Comparison of ENCODE assay signal across 8 mouse cellular contexts in the genomic region with DNA sequence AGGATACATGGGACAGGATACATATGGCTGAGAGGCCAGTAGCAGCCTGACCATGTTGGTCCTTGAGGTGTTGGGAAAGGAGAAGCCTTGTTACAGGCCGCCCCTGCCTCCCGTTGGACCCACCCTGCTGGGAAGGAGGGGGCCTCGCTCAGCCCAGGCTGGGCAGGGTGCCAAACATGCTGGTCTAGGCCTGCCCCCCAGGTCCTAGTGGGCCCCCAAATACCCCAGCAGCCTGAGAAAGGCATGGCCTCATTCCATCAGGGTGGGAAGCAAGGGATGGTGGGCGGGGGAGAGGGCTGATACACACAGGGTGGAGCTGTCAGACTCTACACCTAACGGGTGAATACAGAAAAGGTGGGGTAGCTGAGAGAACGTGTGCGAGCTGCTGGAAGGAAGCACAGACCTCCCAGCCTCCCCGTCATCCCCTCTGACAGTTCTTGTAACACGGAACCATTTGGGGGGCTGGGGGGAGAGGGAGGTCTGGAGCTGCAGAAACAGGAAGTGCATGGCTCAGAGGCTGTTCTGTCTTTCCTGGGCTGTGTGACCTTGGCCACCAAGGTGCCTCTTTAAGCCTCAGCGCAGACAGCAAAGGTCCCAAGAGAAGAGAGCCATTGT. TPM values are rescaled to one million over a fixed set of nuclear protein-coding genes. Genes with fewer than 3 reads are reported as not detected.
DNase-seq lines count a peak whose midpoint lies in the region; ATAC-seq lines count a peak whose summit lies in the region.

No protein-coding gene starts in this region.

- WGBS in embryonic facial prominence, embryonic 10.5 days, result 69% methylated on average over 10 of the region's 10 CpGs
- WGBS in hindbrain, embryonic 11.5 days, result 62% methylated on average over 10 of the region's 10 CpGs
- WGBS in liver, embryonic 12.5 days (ENCODE audit: insufficient replicate concordance), result 33% methylated on average over 10 of the region's 10 CpGs
- WGBS in stomach, embryonic 14.5 days, result 15% methylated on average over 10 of the region's 10 CpGs

- 0 out of 2 replicates have a peak overlapping the region, but pooled peaks have one; percentile 1 for H3K9ac ChIP-seq in hindbrain, embryonic 11.5 days (ENCODE audit: low read depth, low read length)
- H3K9ac ChIP-seq in liver, embryonic 12.5 days, result peak overlapping the region; percentile 40
- no peak overlapping the region; the same call in 1 of the 2 replicates for H3K9ac ChIP-seq in stomach, embryonic 14.5 days (replicated peaks; ENCODE audit: low read depth, low read length)

- no peaks in the 10 kb centered on the region for H3K9me3 ChIP-seq in embryonic facial prominence, embryonic 10.5 days
- no peaks in the 10 kb centered on the region for H3K9me3 ChIP-seq in hindbrain, embryonic 11.5 days (ENCODE audit: control insufficient read depth, low read length)
- H3K9me3 ChIP-seq in liver, embryonic 12.5 days (replicated peaks), result no peaks in the 10 kb centered on the region
- no peaks in the 10 kb centered on the region for H3K9me3 ChIP-seq in stomach, embryonic 14.5 days (ENCODE audit: control insufficient read depth, low read depth, low read length)

- ATAC-seq in hindbrain, embryonic 11.5 days (ENCODE audit: low FRiP score), result no peak
- no peak for ATAC-seq in liver, embryonic 12.5 days
- peak; percentile 15; the same call in 1 of the 2 replicates for ATAC-seq in stomach, embryonic 14.5 days (ENCODE audit: insufficient number of reproducible peaks, insufficient read depth, low FRiP score, low read depth)

- H3K4me2 ChIP-seq in hindbrain, embryonic 11.5 days (replicated peaks; ENCODE audit: low read depth, low read length), result no peak overlapping the region
- peak overlapping the region; percentile 99 for H3K4me2 ChIP-seq in liver, embryonic 12.5 days
- H3K4me2 ChIP-seq in stomach, embryonic 14.5 days (replicated peaks; ENCODE audit: low read depth, low read length), result peak overlapping the region; percentile 25

- peaks cover 82% of the 10 kb centered on the region for H3K36me3 ChIP-seq in embryonic facial prominence, embryonic 10.5 days (replicated peaks)
- peaks cover 15% of the 10 kb centered on the region for H3K36me3 ChIP-seq in hindbrain, embryonic 11.5 days (ENCODE audit: control insufficient read depth, insufficient read depth, low read length)
- peaks cover 58% of the 10 kb centered on the region for H3K36me3 ChIP-seq in liver, embryonic 12.5 days
- peaks cover 32% of the 10 kb centered on the region for H3K36me3 ChIP-seq in stomach, embryonic 14.5 days (ENCODE audit: control insufficient read depth, insufficient read depth, low read length)

- H3K4me3 ChIP-seq in embryonic facial prominence, embryonic 10.5 days, result peak overlapping the region; percentile 74; the same call in 1 of the 2 replicates
- no peak overlapping the region for H3K4me3 ChIP-seq in hindbrain, embryonic 11.5 days (ENCODE audit: low read depth, low read length)
- no peak overlapping the region for H3K4me3 ChIP-seq in liver, embryonic 12.5 days
- no peak overlapping the region for H3K4me3 ChIP-seq in stomach, embryonic 14.5 days (ENCODE audit: low read depth, low read length)

- no peaks in the 10 kb centered on the region for H3K27me3 ChIP-seq in embryonic facial prominence, embryonic 10.5 days (replicated peaks; ENCODE audit: low read depth, poor library complexity, severe bottlenecking)
- no peaks in the 10 kb centered on the region for H3K27me3 ChIP-seq in hindbrain, embryonic 11.5 days (ENCODE audit: control insufficient read depth, insufficient read depth, low read length)
- no peaks in the 10 kb centered on the region for H3K27me3 ChIP-seq in liver, embryonic 12.5 days (replicated peaks)
- no peaks in the 10 kb centered on the region for H3K27me3 ChIP-seq in stomach, embryonic 14.5 days (ENCODE audit: control insufficient read depth, insufficient read depth, low read length)

- H3K27ac ChIP-seq in embryonic facial prominence, embryonic 10.5 days (replicated peaks), result peak overlapping the region; percentile 66
- peak overlapping the region; percentile 2; the same call in 1 of the 2 replicates for H3K27ac ChIP-seq in hindbrain, embryonic 11.5 days (ENCODE audit: low read depth, low read length)
- peak overlapping the region; percentile 57 for H3K27ac ChIP-seq in liver, embryonic 12.5 days
- H3K27ac ChIP-seq in stomach, embryonic 14.5 days (ENCODE audit: low read length), result peak overlapping the region; percentile 68

- peaks cover 64% of the 10 kb centered on the region for H3K4me1 ChIP-seq in embryonic facial prominence, embryonic 10.5 days
- H3K4me1 ChIP-seq in hindbrain, embryonic 11.5 days (replicated peaks; ENCODE audit: control insufficient read depth, insufficient read depth, low read length), result peaks cover 10% of the 10 kb centered on the region
- peaks cover 91% of the 10 kb centered on the region for H3K4me1 ChIP-seq in liver, embryonic 12.5 days
- H3K4me1 ChIP-seq in stomach, embryonic 14.5 days (ENCODE audit: control insufficient read depth, insufficient read depth, low read length), result peaks cover 44% of the 10 kb centered on the region

- peak; percentile 62 for DNase-seq in adrenal gland, postnatal 10 days
- DNase-seq in adrenal gland, adult 8-10 months, result no peak
- no peak for DNase-seq in embryonic facial prominence, embryonic 10.5 days (ENCODE audit: low spot score)
- no peak for DNase-seq in hindbrain, embryonic 11.5 days (ENCODE audit: low spot score)
- no peak for DNase-seq in urinary bladder, postnatal 25 days (ENCODE audit: low spot score)
- no peak for DNase-seq in embryo, embryonic 9.5 days (ENCODE audit: extremely low spot score)

RNA-seq across cellular contexts. Expression of a gene that starts 4.6 kb away (rescaled TPM):
- 10 to 100 TPM; 43.3 to 47.0 TPM for total RNA-seq in adrenal gland, postnatal 10 days (2021)
- total RNA-seq in adrenal gland, adult 8-10 months (2022), result 10 to 100 TPM; 60.6 to 97.3 (median 78.2) TPM
- polyA plus RNA-seq in embryonic facial prominence, embryonic 10.5 days (2016; fragmentation: Nextera tagmentation; extraction: Ambion mirVana), result 20.3 and 20.4 TPM in 2 replicates
- polyA plus RNA-seq in hindbrain, embryonic 11.5 days (2014; fragmentation: Nextera tagmentation; extraction: Ambion mirVana), result 12.2 and 12.9 TPM in 2 replicates
- 8.3 and 9.2 TPM in 2 replicates for polyA plus RNA-seq in liver, embryonic 12.5 days (2016; fragmentation: Nextera tagmentation; extraction: Ambion mirVana)
- 14.3 and 15.3 TPM in 2 replicates for polyA plus RNA-seq in stomach, embryonic 14.5 days (2014; fragmentation: Nextera tagmentation; extraction: Ambion mirVana)

RNA-seq across cellular contexts. Expression of a gene that starts 5.7 kb away (rescaled TPM):
- 10 to 100 TPM; 13.8 to 19.4 TPM for total RNA-seq in adrenal gland, postnatal 10 days (2021)
- total RNA-seq in adrenal gland, adult 8-10 months (2022), result 10 to 100 TPM; 20.0 to 32.2 (median 25.4) TPM
- 40.3 and 40.6 TPM in 2 replicates for polyA plus RNA-seq in embryonic facial prominence, embryonic 10.5 days (2016; fragmentation: Nextera tagmentation; extraction: Ambion mirVana)
- polyA plus RNA-seq in hindbrain, embryonic 11.5 days (2014; fragmentation: Nextera tagmentation; extraction: Ambion mirVana), result 17.9 and 21.3 TPM in 2 replicates
- 23.5 and 25.6 TPM in 2 replicates for polyA plus RNA-seq in liver, embryonic 12.5 days (2016; fragmentation: Nextera tagmentation; extraction: Ambion mirVana)
- 24.3 and 25.0 TPM in 2 replicates for polyA plus RNA-seq in stomach, embryonic 14.5 days (2014; fragmentation: Nextera tagmentation; extraction: Ambion mirVana)

RNA-seq across cellular contexts. Expression of a gene that starts 15.0 kb away (rescaled TPM):
- 10 to 100 TPM; 12.7 to 14.0 TPM for total RNA-seq in adrenal gland, postnatal 10 days (2021)
- total RNA-seq in adrenal gland, adult 8-10 months (2022), result 10 to 100 TPM; 10.5 to 13.4 (median 11.5) TPM
- polyA plus RNA-seq in embryonic facial prominence, embryonic 10.5 days (2016; fragmentation: Nextera tagmentation; extraction: Ambion mirVana), result 15.3 and 15.5 TPM in 2 replicates
- polyA plus RNA-seq in hindbrain, embryonic 11.5 days (2014; fragmentation: Nextera tagmentation; extraction: Ambion mirVana), result 3.8 and 5.4 TPM in 2 replicates
- 13.4 and 14.3 TPM in 2 replicates for polyA plus RNA-seq in liver, embryonic 12.5 days (2016; fragmentation: Nextera tagmentation; extraction: Ambion mirVana)
- polyA plus RNA-seq in stomach, embryonic 14.5 days (2014; fragmentation: Nextera tagmentation; extraction: Ambion mirVana), result 37.6 and 41.1 TPM in 2 replicates

RNA-seq across cellular contexts. Expression of a gene that starts 43.6 kb away (rescaled TPM):
- total RNA-seq in adrenal gland, postnatal 10 days (2021), result 10 to 100 TPM; 62.0 to 79.6 TPM
- 100 to 1,000 TPM in 2 of 4 experiments, 10 to 100 TPM in 2; 83.2 to 102 (median 95.5) TPM for total RNA-seq in adrenal gland, adult 8-10 months (2022)
- polyA plus RNA-seq in embryonic facial prominence, embryonic 10.5 days (2016; fragmentation: Nextera tagmentation; extraction: Ambion mirVana), result 34.6 and 38.9 TPM in 2 replicates
- 15.5 and 16.4 TPM in 2 replicates for polyA plus RNA-seq in hindbrain, embryonic 11.5 days (2014; fragmentation: Nextera tagmentation; extraction: Ambion mirVana)
- 16.9 and 17.0 TPM in 2 replicates for polyA plus RNA-seq in liver, embryonic 12.5 days (2016; fragmentation: Nextera tagmentation; extraction: Ambion mirVana)
- 13.7 and 17.0 TPM in 2 replicates for polyA plus RNA-seq in stomach, embryonic 14.5 days (2014; fragmentation: Nextera tagmentation; extraction: Ambion mirVana)

RNA-seq across cellular contexts. Expression of a gene that starts 49.4 kb away (rescaled TPM):
- total RNA-seq in adrenal gland, postnatal 10 days (2021), result 1 to 10 TPM in 1 of 2 experiments, under 1 TPM in 1; 0.91 to 1.2 TPM
- 1 to 10 TPM in 1 of 4 experiments, under 1 TPM in 2, not detected in 1; 0.09 to 1.1 (median 0.32) TPM for total RNA-seq in adrenal gland, adult 8-10 months (2022)
- 0.07 and 0.16 TPM in 2 replicates for polyA plus RNA-seq in embryonic facial prominence, embryonic 10.5 days (2016; fragmentation: Nextera tagmentation; extraction: Ambion mirVana)
- 0.09 TPM in 1 of 2 replicates, not detected in the other for polyA plus RNA-seq in hindbrain, embryonic 11.5 days (2014; fragmentation: Nextera tagmentation; extraction: Ambion mirVana)
- polyA plus RNA-seq in liver, embryonic 12.5 days (2016; fragmentation: Nextera tagmentation; extraction: Ambion mirVana), result 0.38 and 0.83 TPM in 2 replicates
- polyA plus RNA-seq in stomach, embryonic 14.5 days (2014; fragmentation: Nextera tagmentation; extraction: Ambion mirVana), result 3.1 and 5.9 TPM in 2 replicates

Comparison
In these comparisons a context has a peak if more than half of its experiments do, and no peak if none do; other contexts are left out.
1. H3K27ac ChIP-seq: peak in every context shown above with its lines; median percentile 68 in stomach, embryonic 14.5 days; 66 in embryonic facial prominence, embryonic 10.5 days; 57 in liver, embryonic 12.5 days; 2 in hindbrain, embryonic 11.5 days.